Mouse (Mus musculus): Measurements from ENCODE around the gene Agbl4. TPM values are rescaled to one million over a fixed set of nuclear protein-coding genes. Genes with fewer than 3 reads are reported as not detected.

The Agbl4 gene
- polyA plus RNA-seq, 1 experiment: not detected

DNA sequence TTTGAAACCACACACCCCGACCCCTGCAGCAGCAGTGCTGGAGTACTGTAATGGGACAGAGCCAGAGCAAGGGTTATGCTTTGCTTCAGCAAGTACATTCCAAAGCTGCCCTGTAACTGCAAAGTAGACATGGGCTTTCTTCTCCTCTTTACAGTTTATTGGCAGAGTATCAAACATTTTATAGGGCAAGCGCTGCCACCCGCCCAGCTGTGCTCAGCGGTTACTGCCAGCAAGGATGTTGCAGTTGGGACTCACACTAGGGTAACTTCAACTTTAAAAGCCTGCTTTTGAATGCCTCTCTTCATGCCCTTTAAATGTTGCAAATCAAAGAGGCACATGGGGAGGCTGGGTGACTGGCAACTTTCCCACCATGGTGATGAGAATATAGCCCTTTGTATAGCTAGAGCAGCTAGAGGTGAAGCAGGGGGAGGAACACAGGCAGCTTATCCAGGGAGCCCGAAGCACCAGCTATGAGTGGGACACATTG is 1293.6 kb downstream of the Agbl4 start:
- WGBS: 49% methylated on average over 5 of the region's 5 CpGs
- Histone ChIP-seq H3K27ac (ENCODE audit: insufficient read depth, low read depth, low read length) (no peak overlapping the region), H3K4me3 (ENCODE audit: insufficient read depth, low read depth, low read length) (no peak overlapping the region), H3K4me1 (ENCODE audit: control insufficient read depth, insufficient read depth, low read length) (no peaks in the 10 kb centered on the region)
- TF ChIP-seq POLR2A (IDR thresholded peaks at IDR 0.05; ENCODE audit: insufficient read depth, low read depth, low read length) (no peak), CTCF (IDR thresholded peaks at IDR 0.05; ENCODE audit: insufficient read depth, low read depth, low read length) (no peak)

DNA sequence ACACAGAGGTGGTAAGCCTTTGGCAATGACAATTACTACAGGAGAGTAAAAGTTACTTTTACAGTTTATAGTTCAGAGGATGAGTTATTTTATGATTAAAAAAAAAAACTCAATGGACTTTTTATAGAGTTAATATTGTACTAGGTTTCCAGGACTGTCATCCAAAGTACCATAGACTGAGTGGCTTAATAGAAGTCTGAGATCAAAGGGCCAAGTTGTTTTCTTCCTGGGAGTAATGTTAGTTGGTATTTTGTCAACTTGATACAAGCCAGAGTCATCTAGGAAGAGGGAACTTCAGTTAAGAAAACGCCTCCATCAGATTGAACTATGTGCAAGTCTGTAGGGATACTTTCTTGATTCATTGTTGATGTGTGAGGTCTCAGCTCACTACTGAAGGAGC is 1303.9 kb downstream of the Agbl4 start:
- TF ChIP-seq POLR2A (IDR thresholded peaks at IDR 0.05; ENCODE audit: insufficient read depth, low read depth, low read length) (no peak), CTCF (IDR thresholded peaks at IDR 0.05; ENCODE audit: insufficient read depth, low read depth, low read length) (no peak)
- H3K27ac ChIP-seq (ENCODE audit: insufficient read depth, low read depth, low read length): no peak overlapping the region
- H3K4me3 ChIP-seq (ENCODE audit: insufficient read depth, low read depth, low read length): no peak overlapping the region
- WGBS: 78% methylated on average over 1 of the region's 1 CpGs
- no peaks in the 10 kb centered on the region for H3K4me1 ChIP-seq (ENCODE audit: control insufficient read depth, insufficient read depth, low read length)

DNA sequence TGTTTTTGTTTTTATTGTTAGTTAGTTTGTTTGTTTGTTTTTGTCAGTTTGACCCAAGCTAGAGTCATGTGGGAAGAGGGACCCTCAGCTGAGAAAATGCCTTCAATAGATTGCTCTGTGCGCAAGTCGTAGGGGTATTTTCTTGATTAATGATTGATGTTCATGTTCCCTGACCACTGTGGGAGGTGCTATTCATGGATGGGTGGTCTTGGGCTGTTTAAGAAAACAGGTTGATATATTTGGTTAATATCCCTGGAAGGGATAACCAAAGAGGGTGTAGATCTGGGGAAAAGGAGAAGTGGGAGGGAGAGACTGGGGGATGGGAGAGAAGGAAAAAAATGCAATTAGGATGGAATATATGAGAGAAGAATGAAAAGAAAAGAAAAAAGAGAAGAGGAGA is 1306.7 kb downstream of the Agbl4 start:
- 91% methylated on average over 2 of the region's 2 CpGs for WGBS
- Histone ChIP-seq H3K4me3 (ENCODE audit: insufficient read depth, low read depth, low read length) (no peak overlapping the region), H3K27ac (ENCODE audit: insufficient read depth, low read depth, low read length) (no peak overlapping the region), H3K4me1 (ENCODE audit: control insufficient read depth, insufficient read depth, low read length) (no peaks in the 10 kb centered on the region)
- no peak for TF ChIP-seq CTCF (IDR thresholded peaks at IDR 0.05; ENCODE audit: insufficient read depth, low read depth, low read length)
- no peak for TF ChIP-seq POLR2A (IDR thresholded peaks at IDR 0.05; ENCODE audit: insufficient read depth, low read depth, low read length)

DNA sequence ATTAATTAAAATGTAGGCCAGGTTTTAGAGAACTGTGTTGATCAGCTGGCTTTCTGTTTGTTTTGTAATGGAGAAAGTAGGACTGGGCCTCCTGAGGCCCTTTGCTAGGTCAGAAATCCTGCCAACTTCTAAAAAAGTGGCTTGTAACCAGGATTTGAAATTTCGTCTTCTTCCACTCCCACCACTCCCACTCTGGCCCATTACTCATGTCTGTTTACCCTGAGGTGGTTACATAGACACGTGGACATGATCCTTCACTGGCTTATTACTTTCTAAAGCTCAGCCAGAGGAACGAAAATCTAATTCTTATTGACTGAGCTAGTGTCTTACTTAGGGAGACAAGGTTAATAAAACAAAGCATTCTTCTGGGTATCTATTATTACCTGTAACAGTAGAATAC is 1307.5 kb downstream of the Agbl4 start:
- TF ChIP-seq POLR2A (IDR thresholded peaks at IDR 0.05; ENCODE audit: insufficient read depth, low read depth, low read length) (no peak), CTCF (IDR thresholded peaks at IDR 0.05; ENCODE audit: insufficient read depth, low read depth, low read length) (no peak)
- Histone ChIP-seq H3K27ac (ENCODE audit: insufficient read depth, low read depth, low read length) (no peak overlapping the region), H3K4me3 (ENCODE audit: insufficient read depth, low read depth, low read length) (no peak overlapping the region), H3K4me1 (ENCODE audit: control insufficient read depth, insufficient read depth, low read length) (no peaks in the 10 kb centered on the region)
- WGBS: 78% methylated on average over 3 of the region's 3 CpGs

Other genes starting within 250 kb of the Agbl4 start
- not detected in 2 replicates for gene Elavl4, start 45.8 kb upstream of the Agbl4 start, polyA plus RNA-seq (2012; ENCODE audit: insufficient read depth, insufficient read length, low replicate concordance, missing spikeins)

Data from olfactory bulb, adult 2 months (tissue).